Mouse (Mus musculus) MN1 (cell line): Measurements from ENCODE around the gene Rbm48.
A peak's percentile ranks its signal among the peaks of the same experiment; 100 is the strongest.

Experiments used
- DNase-seq: peaks from one replicate; pipeline ENCODE4 v3.0.0-alpha.2; 2016; ENCODE audit warnings: low spot score

Gene Rbm48

DNA sequence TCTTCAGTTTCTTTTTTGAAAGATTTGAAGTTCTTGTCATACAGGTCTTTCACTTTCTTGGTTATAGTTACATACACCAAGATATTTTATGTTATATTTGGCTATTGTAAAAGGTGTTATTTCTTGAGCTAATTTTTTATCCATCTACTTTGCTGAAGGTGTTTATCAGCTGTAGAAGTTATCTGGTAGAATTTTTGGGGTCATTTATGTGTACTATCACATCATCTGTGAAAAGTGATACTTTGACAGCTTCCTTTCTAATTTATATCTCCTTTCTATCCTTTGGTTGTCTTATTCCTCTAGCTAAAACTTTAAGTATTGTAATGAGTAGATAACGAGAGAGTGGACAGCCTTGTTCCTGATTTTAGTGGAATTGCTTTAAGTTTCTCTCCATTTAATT is 44.9 kb downstream of the Rbm48 start:
- no peak for DNase-seq

DNA sequence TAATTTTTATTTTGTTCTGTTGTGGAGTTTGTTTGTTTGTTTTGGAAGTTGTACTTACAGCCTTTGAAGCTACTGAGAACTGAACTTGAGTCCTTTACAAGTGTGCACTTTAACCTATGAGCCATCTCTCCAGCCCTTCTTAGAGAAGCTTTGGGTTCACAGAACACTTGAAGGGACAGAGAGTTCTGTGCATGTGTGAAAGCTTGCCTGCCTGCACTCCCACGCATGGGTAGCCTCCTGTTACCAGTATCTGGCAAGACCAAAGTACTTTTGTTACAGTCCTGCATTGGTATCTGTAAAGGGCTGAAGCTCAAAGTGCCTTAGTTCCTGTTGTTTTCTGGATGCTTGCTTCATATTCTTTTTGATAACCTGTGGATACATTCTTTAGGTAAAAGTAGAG is 50.2 kb downstream of the Rbm48 start:
- DNase-seq = no peak

DNA sequence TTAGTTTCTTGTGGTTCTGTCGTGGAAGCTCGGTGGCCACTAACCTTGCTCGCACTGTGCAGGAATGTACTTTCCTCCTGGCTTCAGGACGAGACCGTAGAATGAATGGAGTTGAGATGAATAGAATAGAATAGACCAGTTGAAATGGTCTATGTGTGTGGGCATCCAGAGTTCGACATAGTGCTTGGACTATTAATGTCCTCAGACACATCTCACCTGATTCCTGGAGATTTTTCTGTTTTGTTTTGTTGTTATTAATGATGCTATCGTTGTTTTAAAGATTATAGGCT is 52.0 kb downstream of the Rbm48 start:
- DNase-seq = peak; percentile 14

DNA sequence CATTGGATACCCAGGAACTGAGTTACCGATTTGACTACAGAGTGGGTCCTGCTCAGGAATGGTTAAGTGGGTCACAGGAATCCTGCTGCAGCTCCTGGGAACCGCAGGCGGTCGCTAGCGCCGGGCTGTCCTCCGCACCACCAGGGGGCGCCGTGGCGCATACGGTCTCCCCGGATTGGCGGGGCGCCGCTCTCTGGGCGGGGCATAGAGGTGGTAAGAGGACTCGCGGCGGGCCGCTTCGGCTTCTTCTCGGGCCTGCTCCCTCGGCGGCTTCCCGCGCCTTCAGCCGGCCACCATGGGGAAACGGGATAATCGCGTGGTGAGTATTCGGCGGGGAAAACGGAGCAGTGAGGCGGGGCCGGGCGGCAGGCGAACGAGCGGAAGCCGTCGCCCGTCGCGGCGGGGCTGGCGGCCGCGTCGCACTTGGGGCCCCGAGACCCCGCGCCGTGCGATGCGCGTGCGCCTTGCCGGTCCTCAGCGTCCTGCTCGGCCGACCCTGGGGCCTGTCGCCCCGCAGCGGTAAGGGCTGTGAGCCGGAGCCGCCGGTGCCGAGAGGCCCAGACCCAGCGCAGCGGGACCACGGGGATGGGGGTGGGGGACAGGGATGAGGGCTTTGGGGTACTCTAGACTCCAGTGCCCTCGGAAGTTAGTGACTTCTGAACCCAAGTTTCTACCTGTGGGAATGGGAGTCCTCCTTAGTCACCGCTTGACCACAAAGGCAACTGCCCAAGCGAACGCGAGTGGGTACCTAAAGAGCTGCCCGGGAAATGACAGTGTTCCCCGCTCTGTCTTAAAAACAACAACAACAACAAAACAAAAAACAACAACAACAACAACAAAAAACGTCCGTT is 52.5 kb downstream of the Rbm48 start, which contains the start of gene Fam133b:
TSS of gene Fam133b (plus strand) at position 205 of the 851 bp plus-strand sequence.
- DNase-seq = peak; percentile 96

DNA sequence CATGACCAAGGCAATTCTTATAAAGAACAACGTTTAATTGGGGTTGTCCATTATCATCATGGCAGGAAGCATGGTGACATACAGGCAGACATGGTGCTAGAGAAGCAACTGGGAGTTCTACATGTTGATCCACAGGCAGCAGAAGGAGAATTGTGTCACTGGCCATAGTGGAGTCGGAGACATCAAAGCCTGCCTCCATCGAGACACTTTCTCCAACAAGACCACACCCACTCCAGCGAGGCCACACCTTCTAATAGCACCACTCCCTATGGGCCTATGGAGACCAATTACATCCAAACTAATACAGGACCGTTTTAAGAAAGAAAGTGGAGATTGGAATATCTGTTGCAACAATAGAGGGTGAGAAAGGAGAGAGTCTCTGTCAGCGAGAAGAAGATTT is 54.5 kb downstream of the Rbm48 start:
- no peak for DNase-seq

DNA sequence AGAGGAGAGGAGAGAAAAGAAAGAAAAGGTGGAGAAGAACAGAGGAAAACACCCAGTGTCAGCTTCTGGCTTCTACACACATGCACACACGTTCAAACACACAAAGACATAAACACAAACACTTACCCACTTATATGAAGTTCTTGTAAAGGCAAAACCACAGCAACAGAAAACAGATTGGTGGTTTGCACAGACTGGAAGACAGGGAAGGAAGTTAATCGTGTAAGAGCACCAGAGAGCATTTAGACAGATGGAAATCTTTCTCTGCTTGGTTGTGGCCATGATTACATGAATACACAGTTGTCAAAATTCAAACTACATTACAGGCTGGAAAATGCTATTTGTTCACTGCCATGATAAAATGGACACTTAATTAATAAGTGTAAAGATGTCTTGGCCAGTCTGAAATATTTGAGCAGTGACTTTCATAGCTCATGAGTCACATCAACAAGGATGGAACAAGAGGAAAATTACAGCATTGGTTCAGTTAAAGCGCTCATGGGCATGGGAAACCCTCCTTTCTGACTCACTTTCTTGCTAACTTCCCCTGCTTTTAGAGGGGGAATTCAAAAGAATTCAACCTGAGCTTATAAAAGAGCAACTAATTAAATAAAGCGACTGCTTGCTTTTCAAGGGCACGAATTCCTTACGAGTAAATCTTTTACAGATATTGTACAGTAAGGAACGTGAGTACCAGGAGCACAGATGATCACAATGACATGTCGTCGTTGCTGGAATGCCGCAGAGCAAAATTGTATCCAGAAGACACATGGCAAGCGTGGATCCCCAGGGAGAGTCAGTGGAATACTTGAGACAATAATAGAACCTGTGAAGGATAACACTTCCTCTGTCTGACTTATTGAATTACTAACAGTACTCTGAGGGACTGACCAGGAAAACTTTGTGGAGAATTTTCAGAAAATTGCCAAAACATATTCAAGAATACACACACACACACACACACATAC is 57.6 kb downstream of the Rbm48 start:
- no peak for DNase-seq

DNA sequence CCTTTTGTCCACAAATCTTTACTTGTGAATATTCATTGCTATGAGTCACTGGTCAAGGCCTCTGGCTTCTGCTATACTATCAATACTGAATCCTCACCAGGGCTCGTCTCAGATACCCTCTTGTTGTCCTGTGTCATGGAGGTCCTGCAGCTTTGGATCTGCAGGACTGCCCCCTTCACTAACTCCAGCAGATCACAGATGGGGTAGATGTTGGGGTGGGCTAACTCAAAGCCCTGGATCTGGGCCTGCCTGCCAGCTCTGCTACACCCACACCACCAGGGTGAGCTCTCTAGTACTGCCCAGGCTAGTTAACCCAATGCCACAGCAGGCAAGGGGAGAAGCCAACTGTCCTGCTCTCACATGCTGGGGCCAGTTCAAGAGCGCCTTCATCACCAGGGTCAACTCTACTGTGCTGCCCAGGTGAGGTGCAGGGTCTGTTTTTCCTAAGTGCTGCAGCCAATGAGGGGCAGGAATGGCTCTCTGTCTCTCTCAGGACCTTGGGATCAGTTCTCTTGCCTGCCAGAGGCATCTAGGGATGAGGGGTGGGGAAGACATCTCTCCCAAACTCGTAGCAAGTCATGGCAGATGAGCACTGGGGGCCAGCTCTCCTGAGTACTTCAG is 59.7 kb downstream of the Rbm48 start:
- no peak for DNase-seq
